Mouse (Mus musculus) small intestine, adult 10 weeks (tissue): Measurements from ENCODE around the gene Mmp12. TPM values are rescaled to one million over a fixed set of nuclear protein-coding genes. Genes with fewer than 3 reads are reported as not detected.

Experiments used
- polyA plus RNA-seq: library from polyadenylated mRNA; stranded (reverse); fragments of 350-450 nt; fragmentation: Illumina TruSeq; extraction: RNeasy Lipid Tissue Mini Kit (QIAGEN cat#74804); gene quantifications from one replicate; pipeline ENCODE4 v1.2.3, GENCODE M21; 2014; ENCODE audit warnings: low replicate concordance

The Mmp12 gene
- 1.7 TPM for polyA plus RNA-seq

DNA sequence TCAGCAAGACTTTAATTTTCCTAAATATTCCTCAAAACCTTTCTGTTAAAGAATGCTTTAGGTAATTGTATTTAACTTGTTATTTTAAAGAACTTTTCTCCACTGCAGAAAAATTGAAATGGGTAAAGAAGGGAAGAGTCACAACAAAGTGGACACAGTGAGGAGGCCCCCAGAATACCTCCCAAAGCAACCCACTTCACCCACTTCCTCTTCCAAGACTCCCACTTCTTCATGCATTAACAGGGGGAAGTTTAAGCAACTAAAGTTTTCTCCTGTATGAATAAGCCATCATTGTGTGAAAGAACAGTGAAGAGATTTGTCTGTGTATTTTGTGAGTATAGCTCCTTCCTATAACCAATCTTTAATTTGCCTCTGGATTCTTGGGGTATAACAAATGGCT lies at the start of gene Mmp12:
TSS of gene Mmp12 (plus strand) at position 275 of the 400 bp plus-strand sequence.

DNA sequence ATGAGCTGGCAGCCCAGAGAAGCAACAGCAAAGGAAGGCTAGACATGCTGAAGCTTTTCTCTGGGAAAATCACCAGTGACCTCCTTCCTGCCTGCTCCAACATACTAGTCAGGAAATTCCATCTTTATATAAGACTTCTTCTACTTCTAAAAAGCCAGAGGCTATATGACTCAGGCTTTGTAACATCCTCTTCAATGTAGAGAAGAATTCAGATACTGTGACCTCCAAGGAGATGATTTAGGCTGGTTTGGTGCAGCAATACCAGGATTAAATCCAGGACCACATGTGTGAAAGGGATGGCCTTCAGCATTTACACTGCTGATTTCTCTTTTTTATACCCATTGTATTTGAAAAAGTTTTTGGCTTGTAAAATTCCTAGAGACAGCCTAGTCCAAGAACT lies 43.8 kb downstream of the Mmp12 start, which contains the start of gene Mmp1b:
TSS of gene Mmp1b (minus strand) at position 101 of the 400 bp plus-strand sequence.

Other genes with a start within 250 kb of the Mmp12 start
- gene Dync2h1, start 159.9 kb upstream of the Mmp12 start, polyA plus RNA-seq = 1.4 TPM
- 154 TPM for gene Dcun1d5, start 159.9 kb upstream of the Mmp12 start, polyA plus RNA-seq
- 29.8 TPM for gene Mmp13, start 71.9 kb upstream of the Mmp12 start, polyA plus RNA-seq
- gene Mmp1b, start 43.7 kb downstream of the Mmp12 start, polyA plus RNA-seq = not detected
- 1.8 TPM for gene Mmp3, start 101.4 kb downstream of the Mmp12 start, polyA plus RNA-seq
- 52.8 TPM for gene Mmp10, start 158.0 kb downstream of the Mmp12 start, polyA plus RNA-seq
- gene Mmp8, start 214.1 kb downstream of the Mmp12 start, polyA plus RNA-seq = not detected
- not detected for gene Mmp27, start 227.0 kb downstream of the Mmp12 start, polyA plus RNA-seq